Mouse (Mus musculus) limb, embryonic 13.5 days (tissue): Measurements from ENCODE around the gene Tsga8. TPM values are rescaled to one million over a fixed set of nuclear protein-coding genes. Genes with fewer than 3 reads are reported as not detected.

Experiments used
- ATAC-seq: fragments of 200-750 bp; cut with Nextera tagmentation; 2 replicates; pipeline ENCODE4 v1.8.0; 2017; ENCODE audit warnings: low read depth, moderate number of reproducible peaks, moderate TSS enrichment; ENCODE audit not compliant: low FRiP score
- H3K27ac ChIP-seq: fragments of 300-500 bp; sonication (generic); 2 replicates; pipeline ENCODE4 v1.5.1; 2015; ENCODE audit warnings: inconsistent platforms, mild to moderate bottlenecking, moderate library complexity
- H3K27me3 ChIP-seq: fragments of 300-500 bp; sonication (generic); 2 replicates; pipeline ENCODE4 v1.6.1; 2015; ENCODE audit warnings: mild to moderate bottlenecking, inconsistent platforms
- H3K36me3 ChIP-seq: fragments of 300-500 bp; sonication (generic); 2 replicates; pipeline ENCODE4 v1.6.1; 2015; ENCODE audit warnings: inconsistent platforms, mild to moderate bottlenecking, moderate library complexity
- H3K4me1 ChIP-seq: fragments of 300-500 bp; sonication (generic); 2 replicates; pipeline ENCODE4 v1.6.1; 2015; ENCODE audit warnings: inconsistent platforms
- H3K4me2 ChIP-seq: fragments of 300-500 bp; sonication (generic); replicated peaks from 2 replicates; pipeline ENCODE4 v1.6.1; 2015; ENCODE audit warnings: inconsistent platforms, mild to moderate bottlenecking, moderate library complexity
- H3K4me3 ChIP-seq: fragments of 300-500 bp; sonication (generic); 2 replicates; pipeline ENCODE4 v1.5.1; 2015; ENCODE audit warnings: moderate library complexity, mild to moderate bottlenecking, inconsistent platforms
- H3K9ac ChIP-seq: fragments of 300-500 bp; sonication (generic); 2 replicates; pipeline ENCODE4 v1.6.1; 2015; ENCODE audit warnings: mild to moderate bottlenecking, inconsistent platforms
- H3K9me3 ChIP-seq: fragments of 300-500 bp; sonication (generic); 2 replicates; pipeline ENCODE4 v1.6.1; 2016; ENCODE audit warnings: inconsistent platforms
- WGBS: fragments of 180-500 bp; shearing (Covaris S2); methylation state at CpG from one replicate; pipeline ENCODE4 v1.1.7; 2015; 5-methylcytosine and 5-hydroxymethylcytosine counted together
- polyA plus RNA-seq: library from polyadenylated mRNA; unstranded; fragments of >200 nt; fragmentation: Nextera tagmentation; extraction: Ambion mirVana; gene quantifications from 2 replicates; pipeline ENCODE4 v1.2.1, GENCODE M21; 2015

Tsga8 gene
- polyA plus RNA-seq: not detected in 2 replicates

DNA sequence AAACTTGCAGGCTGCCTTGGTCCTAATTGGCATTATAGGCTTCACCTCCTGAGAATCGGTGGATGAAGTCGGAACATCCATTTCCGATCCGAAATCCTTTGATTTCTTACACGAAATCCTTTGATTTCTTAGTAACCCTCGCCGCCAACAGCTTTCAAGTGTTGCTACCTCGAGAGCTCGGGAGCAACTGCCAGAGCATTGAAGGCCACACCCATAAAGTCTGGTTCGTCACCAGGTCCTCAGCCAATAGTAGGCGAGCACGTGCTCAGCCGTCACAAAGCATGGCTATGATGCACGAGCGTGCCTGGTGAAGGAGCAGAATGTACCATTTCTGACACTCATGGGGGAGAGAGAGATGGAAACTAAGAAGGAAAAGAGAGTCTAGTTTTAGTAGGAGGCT is at the start of gene Tsga8:
Gene Tsga8 (minus strand): TSS at position 327 of the 400 bp plus-strand sequence.
- Histone ChIP-seq H3K9me3 (no peaks in the 10 kb centered on the region), H3K9ac (no peak within 1 kb of the TSS), H3K36me3 (no peaks in the 10 kb centered on the region), H3K27me3 (no peaks in the 10 kb centered on the region), H3K4me1 (no peaks in the 10 kb centered on the region), H3K27ac (no peak within 1 kb of the TSS), H3K4me3 (no peak within 1 kb of the TSS), H3K4me2 (no peak within 1 kb of the TSS)
- 93% methylated on average over 15 of the region's 15 CpGs for WGBS
- ATAC-seq: no peak
